Mouse (Mus musculus): ENCODE results near the gene Itgb5. TPM values are rescaled to one million over a fixed set of nuclear protein-coding genes. Genes with fewer than 3 reads are reported as not detected.

The Itgb5 gene
- polyA plus RNA-seq, 1 experiment from 2014 or later, result 41.4 TPM

- no peak overlapping the region for H3K27ac ChIP-seq (ENCODE audit: low read depth)
- WGBS, result 73% methylated on average over 3 of the region's 3 CpGs
- DNase-seq (ENCODE audit: low spot score), result no peak
- H3K4me3 ChIP-seq (ENCODE audit: low read depth, low read length), result no peak overlapping the region
- no peaks in the 10 kb centered on the region for H3K9me3 ChIP-seq (ENCODE audit: control insufficient read depth, low read length)
- no peaks in the 10 kb centered on the region for H3K4me1 ChIP-seq (replicated peaks; ENCODE audit: control insufficient read depth, insufficient read depth, low read length)
- no peak for ATAC-seq (replicated peaks; ENCODE audit: low FRiP score, low TSS enrichment, low read depth)
- no peaks in the 10 kb centered on the region for H3K36me3 ChIP-seq (ENCODE audit: control insufficient read depth, insufficient read depth, low read length)
- no peak overlapping the region for H3K4me2 ChIP-seq (ENCODE audit: low read length)
- H3K9ac ChIP-seq (ENCODE audit: low read length), result no peak overlapping the region
- H3K27me3 ChIP-seq (replicated peaks; ENCODE audit: control insufficient read depth, insufficient read depth, low read length), result no peaks in the 10 kb centered on the region
These were observed 166.0 kb downstream of the Itgb5 start for GRCm38 (mm10) chr16:33995496-33995895.

- WGBS, result 8% methylated on average over 5 of the region's 5 CpGs
- Histone ChIP-seq H3K36me3 (ENCODE audit: control insufficient read depth, insufficient read depth, low read length) (no peaks in the 10 kb centered on the region), H3K4me2 (ENCODE audit: low read length) (no peak overlapping the region), H3K9me3 (ENCODE audit: control insufficient read depth, low read length) (no peaks in the 10 kb centered on the region), H3K4me3 (ENCODE audit: low read depth, low read length) (no peak overlapping the region), H3K9ac (ENCODE audit: low read length) (no peak overlapping the region), H3K27ac (ENCODE audit: low read depth) (no peak overlapping the region), H3K4me1 (replicated peaks; ENCODE audit: control insufficient read depth, insufficient read depth, low read length) (no peaks in the 10 kb centered on the region), H3K27me3 (replicated peaks; ENCODE audit: control insufficient read depth, insufficient read depth, low read length) (no peaks in the 10 kb centered on the region)
- ATAC-seq (replicated peaks; ENCODE audit: low FRiP score, low TSS enrichment, low read depth), result no peak
- peak; percentile 79 for DNase-seq (ENCODE audit: low spot score)
These were observed 166.6 kb downstream of the Itgb5 start for GRCm38 (mm10) chr16:33996030-33996429.

GRCm38 (mm10) chr16:33998011-33998410 is 168.5 kb downstream of the Itgb5 start:
- Histone ChIP-seq H3K4me1 (replicated peaks; ENCODE audit: control insufficient read depth, insufficient read depth, low read length) (no peaks in the 10 kb centered on the region), H3K4me2 (ENCODE audit: low read length) (no peak overlapping the region), H3K36me3 (ENCODE audit: control insufficient read depth, insufficient read depth, low read length) (no peaks in the 10 kb centered on the region), H3K9ac (ENCODE audit: low read length) (no peak overlapping the region), H3K4me3 (ENCODE audit: low read depth, low read length) (no peak overlapping the region), H3K27ac (ENCODE audit: low read depth) (no peak overlapping the region), H3K9me3 (ENCODE audit: control insufficient read depth, low read length) (no peaks in the 10 kb centered on the region), H3K27me3 (replicated peaks; ENCODE audit: control insufficient read depth, insufficient read depth, low read length) (no peaks in the 10 kb centered on the region)
- ATAC-seq (replicated peaks; ENCODE audit: low FRiP score, low TSS enrichment, low read depth) (no peak), DNase-seq (ENCODE audit: low spot score) (no peak)
- 88% methylated on average over 6 of the region's 6 CpGs for WGBS

Other genes starting within 250 kb of the Itgb5 start
- 26.5 and 28.4 TPM in 2 replicates for gene Heg1, start 145.3 kb upstream of the Itgb5 start, polyA plus RNA-seq (2014; fragmentation: Nextera tagmentation; extraction: Ambion mirVana)
- 103 and 105 TPM in 2 replicates for gene Muc13, start 35.6 kb upstream of the Itgb5 start, polyA plus RNA-seq (2014; fragmentation: Nextera tagmentation; extraction: Ambion mirVana)
- gene Umps, start 137.4 kb downstream of the Itgb5 start, polyA plus RNA-seq (2014; fragmentation: Nextera tagmentation; extraction: Ambion mirVana), result 71.5 and 76.5 TPM in 2 replicates

Data from intestine, embryonic 14.5 days (tissue).